Mouse (Mus musculus): ENCODE measurements around the gene Nat10. TPM values are rescaled to one million over a fixed set of nuclear protein-coding genes. Genes with fewer than 3 reads are reported as not detected.

The Nat10 gene
- polyA plus RNA-seq, 1 experiment from 2014 or later = 6.2 TPM

DNA sequence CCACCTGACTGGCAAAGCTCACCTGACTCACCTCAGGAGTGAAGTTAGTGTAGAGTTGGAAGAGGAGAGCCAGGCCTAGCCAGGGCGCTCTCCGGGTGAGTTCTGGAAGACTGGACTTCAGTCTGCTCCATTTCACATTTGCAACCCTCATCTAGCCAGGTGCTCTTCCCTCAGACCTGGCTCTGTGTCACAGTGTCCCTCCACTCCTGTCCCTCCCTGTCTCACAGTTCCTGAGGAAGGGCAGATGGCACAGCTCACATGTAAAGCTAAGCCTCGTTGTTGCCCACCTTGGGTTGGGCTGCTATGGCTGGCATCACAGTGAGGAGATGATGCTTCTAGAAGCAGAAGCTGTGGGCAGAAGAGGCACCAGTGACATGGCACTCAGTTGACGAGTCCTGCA, 55.2 kb downstream of the Nat10 start:
- H3K9ac ChIP-seq (replicated peaks; ENCODE audit: low read depth) = no peak overlapping the region
- ATAC-seq = no peak
- WGBS = 92% methylated on average over 4 of the region's 4 CpGs
- H3K4me2 ChIP-seq (replicated peaks; ENCODE audit: low read depth, low read length) = no peak overlapping the region
- no peaks in the 10 kb centered on the region for H3K27me3 ChIP-seq (replicated peaks; ENCODE audit: insufficient read depth, low read length)
- DNase-seq (ENCODE audit: low spot score) = no peak
- no peak overlapping the region for H3K27ac ChIP-seq (ENCODE audit: low read length)
- TF ChIP-seq CTCF (IDR thresholded peaks at IDR 0.05) (no peak), EP300 (IDR thresholded peaks at IDR 0.05) (no peak)
- H3K36me3 ChIP-seq (ENCODE audit: insufficient read depth, low read length) = no peaks in the 10 kb centered on the region
- no peak overlapping the region for H3K4me3 ChIP-seq (ENCODE audit: low read depth, low read length)
- no peaks in the 10 kb centered on the region for H3K9me3 ChIP-seq (ENCODE audit: low read length)
- no peaks in the 10 kb centered on the region for H3K4me1 ChIP-seq (ENCODE audit: insufficient read depth, low read depth, low read length)

DNA sequence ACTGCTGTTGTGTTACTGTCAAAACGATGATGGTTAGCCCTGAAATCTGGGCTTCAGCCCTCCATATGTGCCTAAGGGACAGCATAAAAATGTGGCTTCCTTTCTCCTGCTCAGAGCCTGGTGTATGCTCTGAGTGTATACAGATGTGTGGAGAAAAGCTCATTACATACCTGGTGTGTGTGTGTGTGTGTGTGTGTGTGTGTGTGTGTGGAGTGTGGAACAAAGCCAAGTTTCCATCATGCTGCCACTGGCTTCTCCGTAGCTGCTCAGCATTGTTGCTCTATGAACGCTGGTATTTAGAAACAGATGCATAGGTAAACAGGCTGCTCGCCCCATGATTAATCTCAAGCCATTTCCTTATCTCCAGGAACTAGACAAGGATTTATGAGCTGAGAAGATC, 57.2 kb downstream of the Nat10 start:
- Histone ChIP-seq H3K4me1 (ENCODE audit: insufficient read depth, low read depth, low read length) (no peaks in the 10 kb centered on the region), H3K4me2 (replicated peaks; ENCODE audit: low read depth, low read length) (no peak overlapping the region), H3K27ac (ENCODE audit: low read length) (no peak overlapping the region), H3K36me3 (ENCODE audit: insufficient read depth, low read length) (no peaks in the 10 kb centered on the region; the same call in 1 of the 2 replicates), H3K4me3 (ENCODE audit: low read depth, low read length) (no peak overlapping the region), H3K9ac (replicated peaks; ENCODE audit: low read depth) (no peak overlapping the region), H3K9me3 (ENCODE audit: low read length) (no peaks in the 10 kb centered on the region), H3K27me3 (replicated peaks; ENCODE audit: insufficient read depth, low read length) (no peaks in the 10 kb centered on the region)
- DNase-seq (ENCODE audit: low spot score) (no peak), ATAC-seq (no peak)
- WGBS = 58% methylated on average over 4 of the region's 4 CpGs
- TF ChIP-seq CTCF (IDR thresholded peaks at IDR 0.05) = no peak
- TF ChIP-seq EP300 (IDR thresholded peaks at IDR 0.05) = no peak

DNA sequence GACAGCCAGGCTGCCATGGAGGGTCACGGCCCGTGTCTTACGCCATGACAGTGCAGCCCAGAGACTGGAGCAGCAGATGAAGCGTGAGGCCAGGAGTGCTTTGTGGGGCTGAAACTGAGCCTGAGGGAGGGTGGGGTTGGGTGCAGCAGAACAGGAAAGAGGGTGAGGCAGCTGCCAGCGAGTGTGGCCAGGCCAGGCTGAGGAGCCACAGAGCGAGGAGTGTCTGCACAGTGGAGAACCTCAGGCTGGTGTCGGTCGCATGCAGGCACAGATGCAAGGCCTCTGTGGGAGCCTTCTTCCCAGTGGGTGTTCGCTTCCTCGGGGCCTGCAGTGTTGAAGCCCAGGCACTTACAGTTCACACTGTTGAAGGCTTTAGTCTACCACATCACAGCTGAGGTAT, 57.7 kb downstream of the Nat10 start:
- no peaks in the 10 kb centered on the region for H3K4me1 ChIP-seq (ENCODE audit: insufficient read depth, low read depth, low read length)
- no peaks in the 10 kb centered on the region; the same call in 1 of the 2 replicates for H3K36me3 ChIP-seq (ENCODE audit: insufficient read depth, low read length)
- H3K9me3 ChIP-seq (ENCODE audit: low read length) = no peaks in the 10 kb centered on the region
- no peaks in the 10 kb centered on the region for H3K27me3 ChIP-seq (replicated peaks; ENCODE audit: insufficient read depth, low read length)
- no peak overlapping the region for H3K4me2 ChIP-seq (replicated peaks; ENCODE audit: low read depth, low read length)
- ATAC-seq = no peak
- no peak for DNase-seq (ENCODE audit: low spot score)
- no peak overlapping the region for H3K9ac ChIP-seq (replicated peaks; ENCODE audit: low read depth)
- 81% methylated on average over 10 of the region's 10 CpGs for WGBS
- TF ChIP-seq EP300 (IDR thresholded peaks at IDR 0.05) (no peak), CTCF (IDR thresholded peaks at IDR 0.05) (no peak)
- H3K27ac ChIP-seq (ENCODE audit: low read length) = no peak overlapping the region
- no peak overlapping the region for H3K4me3 ChIP-seq (ENCODE audit: low read depth, low read length)

DNA sequence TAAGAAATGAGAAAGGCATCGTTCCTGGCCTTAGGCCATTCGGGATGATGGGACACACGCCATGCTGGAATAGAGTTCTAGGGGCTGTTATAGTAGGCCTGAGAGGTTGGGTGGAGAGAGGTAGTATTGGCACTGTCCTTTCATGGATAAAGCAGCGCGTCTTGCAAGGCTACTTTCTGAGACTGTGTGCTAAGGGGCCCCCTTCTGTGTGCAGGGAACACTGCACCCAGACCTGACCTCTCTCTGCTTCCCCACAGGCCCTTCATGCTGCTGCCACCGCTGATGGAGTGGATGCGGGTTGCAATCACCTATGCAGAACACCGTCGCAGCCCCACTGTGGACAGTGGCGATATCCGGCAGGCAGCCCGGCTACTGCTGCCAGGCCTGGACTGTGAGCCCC, 60.6 kb downstream of the Nat10 start:
- TF ChIP-seq EP300 (IDR thresholded peaks at IDR 0.05) (no peak), CTCF (IDR thresholded peaks at IDR 0.05) (peak; percentile 47)
- no peak overlapping the region for H3K27ac ChIP-seq (ENCODE audit: low read length)
- WGBS = 78% methylated on average over 12 of the region's 12 CpGs
- no peaks in the 10 kb centered on the region for H3K4me1 ChIP-seq (ENCODE audit: insufficient read depth, low read depth, low read length)
- no peak overlapping the region for H3K4me3 ChIP-seq (ENCODE audit: low read depth, low read length)
- H3K9me3 ChIP-seq (ENCODE audit: low read length) = no peaks in the 10 kb centered on the region
- H3K4me2 ChIP-seq (replicated peaks; ENCODE audit: low read depth, low read length) = no peak overlapping the region
- DNase-seq (ENCODE audit: low spot score) = no peak
- no peak overlapping the region for H3K9ac ChIP-seq (replicated peaks; ENCODE audit: low read depth)
- H3K36me3 ChIP-seq (ENCODE audit: insufficient read depth, low read length) = no peaks in the 10 kb centered on the region; the same call in 1 of the 2 replicates
- H3K27me3 ChIP-seq (replicated peaks; ENCODE audit: insufficient read depth, low read length) = no peaks in the 10 kb centered on the region
- ATAC-seq = no peak

DNA sequence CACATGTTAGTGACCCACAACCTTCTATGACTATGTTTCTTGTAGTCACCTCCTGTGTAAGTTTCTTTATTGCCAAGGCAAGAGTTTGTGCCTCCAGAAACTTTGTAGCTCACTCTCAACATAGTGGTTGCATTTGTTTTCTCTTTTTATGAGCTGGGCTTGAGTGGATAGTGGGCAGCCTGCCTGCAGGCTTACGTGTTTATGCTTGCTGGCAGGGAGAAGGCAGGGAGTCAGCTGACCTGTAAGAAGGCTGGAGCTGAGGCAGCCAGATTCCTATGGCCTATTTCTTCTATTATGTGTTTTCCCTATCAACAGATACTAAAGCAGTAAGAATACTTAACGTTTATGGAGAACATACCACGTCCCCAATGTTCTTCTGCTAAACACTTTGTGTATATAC, 64.9 kb downstream of the Nat10 start:
- Histone ChIP-seq H3K27ac (ENCODE audit: low read length) (no peak overlapping the region), H3K4me1 (ENCODE audit: insufficient read depth, low read depth, low read length) (no peaks in the 10 kb centered on the region), H3K9ac (replicated peaks; ENCODE audit: low read depth) (no peak overlapping the region), H3K9me3 (ENCODE audit: low read length) (no peaks in the 10 kb centered on the region), H3K36me3 (ENCODE audit: insufficient read depth, low read length) (no peaks in the 10 kb centered on the region; the same call in 1 of the 2 replicates), H3K27me3 (replicated peaks; ENCODE audit: insufficient read depth, low read length) (no peaks in the 10 kb centered on the region), H3K4me3 (ENCODE audit: low read depth, low read length) (no peak overlapping the region), H3K4me2 (replicated peaks; ENCODE audit: low read depth, low read length) (no peak overlapping the region)
- WGBS = 54% methylated on average over 3 of the region's 3 CpGs
- TF ChIP-seq CTCF (IDR thresholded peaks at IDR 0.05) (no peak), EP300 (IDR thresholded peaks at IDR 0.05) (no peak)
- ATAC-seq (peak; percentile 76), DNase-seq (ENCODE audit: low spot score) (peak; percentile 62)

DNA sequence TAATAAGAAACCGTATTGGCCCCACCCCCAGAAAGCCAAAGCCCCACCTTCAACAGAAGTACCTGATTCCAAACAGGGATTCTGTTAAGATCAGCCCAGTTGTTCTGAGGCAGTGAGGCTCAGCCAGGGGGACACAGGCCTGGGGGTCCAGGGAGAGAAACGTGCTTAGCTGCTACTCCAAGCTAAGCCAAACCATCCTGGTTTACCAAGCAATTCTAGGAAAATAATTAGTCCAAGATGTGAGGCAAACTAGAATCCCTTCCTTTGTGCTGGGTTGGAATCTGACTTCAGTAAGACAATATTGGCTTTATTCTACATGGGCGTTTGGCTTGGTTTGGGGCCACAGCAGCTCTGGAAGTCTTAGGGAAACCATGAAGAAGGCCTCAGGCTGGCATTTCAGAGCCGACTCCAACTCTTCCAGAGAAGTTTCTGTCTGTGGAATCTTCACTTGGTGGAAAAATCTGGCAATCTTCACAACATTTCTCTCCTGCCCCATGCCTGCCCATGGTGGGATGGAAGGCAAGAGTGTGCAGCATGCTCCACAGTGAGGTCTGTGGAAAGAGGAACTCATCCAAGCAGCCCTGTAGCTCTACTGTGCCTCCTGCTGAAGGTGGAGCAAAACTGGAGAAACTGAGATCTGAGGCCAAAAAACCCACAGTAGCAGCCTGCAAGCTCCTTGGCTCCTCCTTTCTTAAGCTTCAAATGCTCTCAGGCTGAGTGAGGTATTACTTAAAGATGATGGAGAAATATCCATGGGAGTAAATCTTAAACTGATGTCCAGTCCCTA, 66.1 kb downstream of the Nat10 start:
- Histone ChIP-seq H3K27ac (ENCODE audit: low read length) (no peak overlapping the region), H3K4me3 (ENCODE audit: low read depth, low read length) (no peak overlapping the region), H3K36me3 (ENCODE audit: insufficient read depth, low read length) (no peaks in the 10 kb centered on the region), H3K9me3 (ENCODE audit: low read length) (no peaks in the 10 kb centered on the region), H3K4me1 (ENCODE audit: insufficient read depth, low read depth, low read length) (peaks cover 3% of the 10 kb centered on the region; the same call in 1 of the 2 replicates), H3K9ac (replicated peaks; ENCODE audit: low read depth) (no peak overlapping the region), H3K27me3 (replicated peaks; ENCODE audit: insufficient read depth, low read length) (no peaks in the 10 kb centered on the region), H3K4me2 (replicated peaks; ENCODE audit: low read depth, low read length) (no peak overlapping the region)
- WGBS = 88% methylated on average over 4 of the region's 4 CpGs
- ATAC-seq = no peak
- no peak for DNase-seq (ENCODE audit: low spot score)
- TF ChIP-seq CTCF (IDR thresholded peaks at IDR 0.05) (no peak), EP300 (IDR thresholded peaks at IDR 0.05) (no peak)

Measured in lung, postnatal 0 days (tissue).